Mouse (Mus musculus): ENCODE results near the gene Sema3g.

- no peak for TF ChIP-seq CTCF (IDR thresholded peaks at IDR 0.05)
- no peak for TF ChIP-seq EP300 (IDR thresholded peaks at IDR 0.05)
Observed at GRCm38 (mm10) chr14:31260932-31261331, 43.3 kb downstream of the Sema3g start.
